ENCODE assay signal across 13 mouse cellular contexts in genomic region chr1:12055865-12056560, GRCm38 (mm10).
A peak's percentile ranks its signal among the peaks of the same experiment; 100 is the strongest.
DNase-seq lines count a peak whose midpoint lies in the region; ATAC-seq and TF ChIP-seq lines count a peak whose summit lies in the region.
"Had no signal": no experiment of that assay in that cellular context is flagged by ENCODE, and none has a peak within 500 bp of the region (broad histone marks: within the 10 kb centered on the region; RNA-seq: fewer than 3 reads in every experiment).

No protein-coding gene starts in this region.

- no peak for TF ChIP-seq CTCF in brain, embryonic 14.5 days (IDR thresholded peaks at IDR 0.05; ENCODE audit: borderline replicate concordance, extremely low read depth, insufficient read depth, insufficient read length)
- no peak for TF ChIP-seq CTCF in lung, postnatal 0 days (IDR thresholded peaks at IDR 0.05)

- H3K27me3 ChIP-seq in embryonic facial prominence, embryonic 13.5 days: no peaks in the 10 kb centered on the region
- no peaks in the 10 kb centered on the region for H3K27me3 ChIP-seq in hindbrain, embryonic 12.5 days
- H3K27me3 ChIP-seq in midbrain, embryonic 15.5 days (replicated peaks): peaks cover 18% of the 10 kb centered on the region
- no peaks in the 10 kb centered on the region for H3K27me3 ChIP-seq in lung, postnatal 0 days (replicated peaks; ENCODE audit: insufficient read depth, low read length)
- H3K27me3 ChIP-seq: limb, embryonic 15.5 days had no signal

- peaks cover 5% of the 10 kb centered on the region; the same call in 1 of the 2 replicates for H3K4me1 ChIP-seq in embryonic facial prominence, embryonic 13.5 days
- H3K4me1 ChIP-seq in hindbrain, embryonic 12.5 days: peaks cover 8% of the 10 kb centered on the region; the same call in 1 of the 2 replicates
- no peaks in the 10 kb centered on the region for H3K4me1 ChIP-seq in midbrain, embryonic 15.5 days
- H3K4me1 ChIP-seq in lung, postnatal 0 days (ENCODE audit: insufficient read depth, low read depth, low read length): no peaks in the 10 kb centered on the region

- TF ChIP-seq POLR2A in brain, embryonic 14.5 days (IDR thresholded peaks at IDR 0.05; ENCODE audit: borderline replicate concordance, extremely low read depth, insufficient read depth, insufficient read length, poor library complexity, severe bottlenecking): no peak

- no peak overlapping the region for H3K27ac ChIP-seq in embryonic facial prominence, embryonic 13.5 days
- no peak overlapping the region for H3K27ac ChIP-seq in hindbrain, embryonic 12.5 days
- H3K27ac ChIP-seq in midbrain, embryonic 15.5 days: no peak overlapping the region
- H3K27ac ChIP-seq in lung, postnatal 0 days (ENCODE audit: low read length): no peak overlapping the region
- H3K27ac ChIP-seq: heart, adult 2 months; kidney, postnatal 0 days; limb, embryonic 15.5 days had no signal

- WGBS in embryonic facial prominence, embryonic 13.5 days: 45% methylated on average over 3 of the region's 3 CpGs
- WGBS in hindbrain, embryonic 12.5 days: 29% methylated on average over 3 of the region's 3 CpGs
- 13% methylated on average over 3 of the region's 3 CpGs for WGBS in midbrain, embryonic 15.5 days
- 39% methylated on average over 3 of the region's 3 CpGs for WGBS in lung, postnatal 0 days

- H3K4me3 ChIP-seq in embryonic facial prominence, embryonic 13.5 days: no peak overlapping the region
- H3K4me3 ChIP-seq in hindbrain, embryonic 12.5 days: no peak overlapping the region
- no peak overlapping the region for H3K4me3 ChIP-seq in midbrain, embryonic 15.5 days
- H3K4me3 ChIP-seq in lung, postnatal 0 days (ENCODE audit: low read depth, low read length): no peak overlapping the region
- H3K4me3 ChIP-seq: heart, adult 2 months; limb, embryonic 15.5 days had no signal

- peak; percentile 37; the same call in 1 of the 2 replicates for ATAC-seq in embryonic facial prominence, embryonic 13.5 days (ENCODE audit: insufficient number of reproducible peaks, insufficient read depth, low FRiP score, low TSS enrichment, low read depth)
- peak; percentile 96 for ATAC-seq in hindbrain, embryonic 12.5 days (ENCODE audit: low FRiP score)
- peak; percentile 94 for ATAC-seq in midbrain, embryonic 15.5 days (replicated peaks)
- ATAC-seq in lung, postnatal 0 days: no peak

- H3K4me2 ChIP-seq in embryonic facial prominence, embryonic 13.5 days: no peak overlapping the region
- H3K4me2 ChIP-seq in hindbrain, embryonic 12.5 days (replicated peaks): no peak overlapping the region
- no peak overlapping the region for H3K4me2 ChIP-seq in midbrain, embryonic 15.5 days
- H3K4me2 ChIP-seq in lung, postnatal 0 days (replicated peaks; ENCODE audit: low read depth, low read length): no peak overlapping the region
- H3K4me2 ChIP-seq: limb, embryonic 15.5 days; lung, embryonic 14.5 days had no signal

- peak; percentile 92 for DNase-seq in brain, embryonic 14.5 days (ENCODE audit: low read depth)
- no peak for DNase-seq in lung, postnatal 0 days (ENCODE audit: low spot score)
- DNase-seq in urinary bladder, postnatal 4 days (ENCODE audit: low spot score in 2 of 2): no peak
- no peak for DNase-seq in heart, adult 8-10 months (ENCODE audit: low spot score)
- DNase-seq in lung, postnatal 10 days: no peak
- DNase-seq: heart, adult 2 months; lung, embryonic 14.5 days; thymus, postnatal 25 days had no signal

- H3K36me3 ChIP-seq in embryonic facial prominence, embryonic 13.5 days: no peaks in the 10 kb centered on the region
- no peaks in the 10 kb centered on the region for H3K36me3 ChIP-seq in hindbrain, embryonic 12.5 days
- no peaks in the 10 kb centered on the region for H3K36me3 ChIP-seq in midbrain, embryonic 15.5 days (replicated peaks)
- H3K36me3 ChIP-seq in lung, postnatal 0 days (ENCODE audit: insufficient read depth, low read length): no peaks in the 10 kb centered on the region
- H3K36me3 ChIP-seq: limb, embryonic 15.5 days had no signal

- TF ChIP-seq EP300 in lung, postnatal 0 days (IDR thresholded peaks at IDR 0.05): no peak

- H3K9ac ChIP-seq in embryonic facial prominence, embryonic 13.5 days: no peak overlapping the region
- no peak overlapping the region for H3K9ac ChIP-seq in hindbrain, embryonic 12.5 days
- no peak overlapping the region for H3K9ac ChIP-seq in midbrain, embryonic 15.5 days
- H3K9ac ChIP-seq in lung, postnatal 0 days (replicated peaks; ENCODE audit: low read depth): no peak overlapping the region
- H3K9ac ChIP-seq: limb, embryonic 15.5 days; lung, embryonic 14.5 days had no signal

- H3K9me3 ChIP-seq in embryonic facial prominence, embryonic 13.5 days: no peaks in the 10 kb centered on the region
- H3K9me3 ChIP-seq in hindbrain, embryonic 12.5 days (replicated peaks): no peaks in the 10 kb centered on the region
- H3K9me3 ChIP-seq in midbrain, embryonic 15.5 days: no peaks in the 10 kb centered on the region
- no peaks in the 10 kb centered on the region for H3K9me3 ChIP-seq in lung, postnatal 0 days (ENCODE audit: low read length)
- H3K9me3 ChIP-seq: limb, embryonic 15.5 days had no signal
